Comparison of ENCODE assay signal across 9 mouse cellular contexts in the genomic region with DNA sequence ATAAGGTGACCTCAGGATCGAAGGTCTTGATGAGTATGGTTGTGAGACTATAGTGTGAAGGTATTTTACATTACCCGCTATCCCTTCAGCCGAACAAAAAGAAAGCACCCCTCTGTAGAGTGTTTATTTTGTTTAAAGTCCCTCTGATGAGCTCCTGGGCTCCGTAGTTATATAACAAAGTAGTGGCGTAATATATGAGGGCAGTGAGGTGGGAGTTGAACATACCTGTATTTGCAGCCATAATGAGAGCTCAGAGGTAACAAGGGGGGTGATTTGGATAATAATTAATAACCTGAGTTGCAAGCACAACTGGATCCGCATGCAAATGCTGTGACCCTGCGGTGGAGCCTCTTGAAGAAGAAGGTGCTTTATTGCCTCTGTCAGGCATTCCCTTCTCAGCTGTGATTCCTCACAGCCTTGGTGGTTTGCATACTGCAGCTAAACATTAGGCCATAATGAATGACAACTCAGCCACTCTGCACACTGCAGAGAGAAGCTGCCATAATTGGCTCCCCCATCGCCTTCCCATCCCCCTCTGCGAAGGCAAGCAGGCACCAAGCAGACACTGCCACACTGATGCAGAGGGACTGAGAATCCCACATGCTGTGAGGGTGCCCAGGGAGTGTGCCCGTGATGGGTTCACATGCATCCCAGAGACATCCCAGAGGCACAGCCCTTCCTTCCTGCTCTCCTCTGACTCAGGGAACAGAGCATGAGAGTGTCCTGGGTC.
DNase-seq lines count a peak whose midpoint lies in the region; ATAC-seq and TF ChIP-seq lines count a peak whose summit lies in the region.
"Had no signal": no experiment of that assay in that cellular context is flagged by ENCODE, and none has a peak within 500 bp of the region (broad histone marks: within the 10 kb centered on the region; RNA-seq: fewer than 3 reads in every experiment).

No protein-coding gene starts in this region.

- DNase-seq in forebrain, embryonic 11.5 days (ENCODE audit: low spot score), result no peak
- no peak for DNase-seq in forebrain, embryonic 10.5 days (ENCODE audit: extremely low spot score, low spot score)
- no peak for DNase-seq in liver
- DNase-seq in forebrain, postnatal 0 days, result peak; percentile 46
- no peak for DNase-seq in urinary bladder, postnatal 36 days (ENCODE audit: low spot score in 2 of 2)

- H3K27me3 ChIP-seq in forebrain, embryonic 11.5 days (ENCODE audit: control insufficient read depth, insufficient read depth, low read length), result no peaks in the 10 kb centered on the region
- no peaks in the 10 kb centered on the region for H3K27me3 ChIP-seq in forebrain, embryonic 10.5 days (ENCODE audit: poor library complexity, severe bottlenecking)
- no peaks in the 10 kb centered on the region for H3K27me3 ChIP-seq in liver, embryonic 16.5 days (ENCODE audit: control insufficient read depth, insufficient read depth, low read depth, low read length)
- no peaks in the 10 kb centered on the region for H3K27me3 ChIP-seq in forebrain, postnatal 0 days (ENCODE audit: insufficient read depth, low read length)
- H3K27me3 ChIP-seq in midbrain, embryonic 16.5 days (ENCODE audit: control insufficient read depth, insufficient read depth, low read depth, low read length), result no peaks in the 10 kb centered on the region
- H3K27me3 ChIP-seq: liver, embryonic 12.5 days had no signal

- ATAC-seq in forebrain, embryonic 11.5 days (replicated peaks; ENCODE audit: low FRiP score), result peak; percentile 39; the same call in 1 of the 2 replicates
- ATAC-seq in liver, embryonic 16.5 days (ENCODE audit: low read depth), result 0 out of 2 replicates have a peak, but pooled peaks have one; percentile 7
- ATAC-seq in forebrain, postnatal 0 days, result peak; percentile 76
- ATAC-seq in midbrain, embryonic 16.5 days, result peak; percentile 67; the same call in 1 of the 2 replicates
- ATAC-seq in inflammation-experienced regulatory T-cells, adult 6 months, result no peak
- ATAC-seq: liver, embryonic 12.5 days had no signal

- H3K9me3 ChIP-seq in forebrain, embryonic 11.5 days (ENCODE audit: control insufficient read depth, low read length), result no peaks in the 10 kb centered on the region
- no peaks in the 10 kb centered on the region for H3K9me3 ChIP-seq in forebrain, embryonic 10.5 days
- H3K9me3 ChIP-seq in liver, embryonic 16.5 days (replicated peaks; ENCODE audit: control insufficient read depth, low read length), result no peaks in the 10 kb centered on the region
- H3K9me3 ChIP-seq in forebrain, postnatal 0 days (ENCODE audit: low read length), result no peaks in the 10 kb centered on the region
- 0 out of 2 replicates have a peak, but pooled peaks cover 2% of the 10 kb centered on the region for H3K9me3 ChIP-seq in midbrain, embryonic 16.5 days (replicated peaks; ENCODE audit: control insufficient read depth, low read length, poor library complexity, severe bottlenecking)
- H3K9me3 ChIP-seq: liver, embryonic 12.5 days had no signal

- 72% methylated on average over 10 of the region's 10 CpGs for WGBS in forebrain, embryonic 11.5 days
- WGBS in forebrain, embryonic 10.5 days, result 80% methylated on average over 10 of the region's 10 CpGs
- WGBS in liver, embryonic 16.5 days (ENCODE audit: insufficient replicate concordance), result 52% methylated on average over 10 of the region's 10 CpGs
- WGBS in forebrain, postnatal 0 days, result 65% methylated on average over 10 of the region's 10 CpGs
- 62% methylated on average over 10 of the region's 10 CpGs for WGBS in midbrain, embryonic 16.5 days

- H3K4me1 ChIP-seq in forebrain, embryonic 11.5 days (replicated peaks; ENCODE audit: control insufficient read depth, insufficient read depth, low read length), result no peaks in the 10 kb centered on the region; the same call in 1 of the 2 replicates
- peaks cover 19% of the 10 kb centered on the region for H3K4me1 ChIP-seq in forebrain, embryonic 10.5 days
- H3K4me1 ChIP-seq in liver, embryonic 16.5 days (ENCODE audit: control insufficient read depth, low read depth, low read length), result no peaks in the 10 kb centered on the region
- peaks cover 6% of the 10 kb centered on the region; the same call in 1 of the 2 replicates for H3K4me1 ChIP-seq in forebrain, postnatal 0 days (ENCODE audit: insufficient read depth)
- H3K4me1 ChIP-seq in midbrain, embryonic 16.5 days (ENCODE audit: control insufficient read depth, insufficient read depth, low read length), result 0 out of 2 replicates have a peak, but pooled peaks cover 3% of the 10 kb centered on the region
- H3K4me1 ChIP-seq: liver, embryonic 12.5 days had no signal

- no peaks in the 10 kb centered on the region for H3K36me3 ChIP-seq in forebrain, embryonic 11.5 days (ENCODE audit: control insufficient read depth, insufficient read depth, low read length)
- H3K36me3 ChIP-seq in forebrain, embryonic 10.5 days (replicated peaks), result no peaks in the 10 kb centered on the region
- no peaks in the 10 kb centered on the region for H3K36me3 ChIP-seq in liver, embryonic 16.5 days (ENCODE audit: control insufficient read depth, insufficient read depth)
- no peaks in the 10 kb centered on the region for H3K36me3 ChIP-seq in forebrain, postnatal 0 days (ENCODE audit: insufficient read depth)
- no peaks in the 10 kb centered on the region for H3K36me3 ChIP-seq in midbrain, embryonic 16.5 days (ENCODE audit: control insufficient read depth, insufficient read depth, low read length)
- H3K36me3 ChIP-seq: liver, embryonic 12.5 days had no signal

- no peak overlapping the region for H3K4me2 ChIP-seq in forebrain, embryonic 11.5 days (ENCODE audit: low read depth, low read length, severe bottlenecking)
- no peak overlapping the region for H3K4me2 ChIP-seq in liver, embryonic 16.5 days (ENCODE audit: low read depth, low read length)
- no peak overlapping the region for H3K4me2 ChIP-seq in forebrain, postnatal 0 days (ENCODE audit: low read depth)
- no peak overlapping the region for H3K4me2 ChIP-seq in midbrain, embryonic 16.5 days (ENCODE audit: low read length)
- H3K4me2 ChIP-seq: liver, embryonic 12.5 days had no signal

- TF ChIP-seq CTCF in forebrain, postnatal 0 days (IDR thresholded peaks at IDR 0.05; ENCODE audit: low read depth), result no peak

- H3K9ac ChIP-seq in forebrain, embryonic 11.5 days (ENCODE audit: low read length), result no peak overlapping the region
- no peak overlapping the region for H3K9ac ChIP-seq in liver, embryonic 16.5 days (ENCODE audit: low read depth, low read length)
- no peak overlapping the region for H3K9ac ChIP-seq in forebrain, postnatal 0 days
- H3K9ac ChIP-seq in midbrain, embryonic 16.5 days (ENCODE audit: low read depth, low read length), result no peak overlapping the region
- H3K9ac ChIP-seq: liver, embryonic 12.5 days had no signal

- H3K4me3 ChIP-seq in forebrain, embryonic 11.5 days (ENCODE audit: low read depth, low read length), result no peak overlapping the region
- no peak overlapping the region for H3K4me3 ChIP-seq in forebrain, embryonic 10.5 days
- H3K4me3 ChIP-seq in liver, embryonic 16.5 days (ENCODE audit: low read depth, low read length), result no peak overlapping the region
- H3K4me3 ChIP-seq in forebrain, postnatal 0 days (ENCODE audit: low read depth, low read length), result no peak overlapping the region
- H3K4me3 ChIP-seq in midbrain, embryonic 16.5 days (ENCODE audit: low read depth, low read length), result no peak overlapping the region
- H3K4me3 ChIP-seq: liver, embryonic 12.5 days had no signal

- no peak overlapping the region for H3K27ac ChIP-seq in forebrain, embryonic 11.5 days (ENCODE audit: low read depth, low read length)
- H3K27ac ChIP-seq in forebrain, embryonic 10.5 days, result no peak overlapping the region
- no peak overlapping the region for H3K27ac ChIP-seq in liver, embryonic 16.5 days (ENCODE audit: low read length)
- no peak overlapping the region for H3K27ac ChIP-seq in forebrain, postnatal 0 days (ENCODE audit: low read depth, low read length)
- H3K27ac ChIP-seq in midbrain, embryonic 16.5 days (ENCODE audit: low read length), result no peak overlapping the region; the same call in 1 of the 2 replicates
- H3K27ac ChIP-seq: liver, embryonic 12.5 days had no signal
